Mouse (Mus musculus): ENCODE measurements at regions not wholly inside any gene's neighbourhood (a gene's known extent, or its start where the extent isn't known, plus 50 kb on each side); places are given as distances from the start of the nearest gene placed in this dataset.

DNA sequence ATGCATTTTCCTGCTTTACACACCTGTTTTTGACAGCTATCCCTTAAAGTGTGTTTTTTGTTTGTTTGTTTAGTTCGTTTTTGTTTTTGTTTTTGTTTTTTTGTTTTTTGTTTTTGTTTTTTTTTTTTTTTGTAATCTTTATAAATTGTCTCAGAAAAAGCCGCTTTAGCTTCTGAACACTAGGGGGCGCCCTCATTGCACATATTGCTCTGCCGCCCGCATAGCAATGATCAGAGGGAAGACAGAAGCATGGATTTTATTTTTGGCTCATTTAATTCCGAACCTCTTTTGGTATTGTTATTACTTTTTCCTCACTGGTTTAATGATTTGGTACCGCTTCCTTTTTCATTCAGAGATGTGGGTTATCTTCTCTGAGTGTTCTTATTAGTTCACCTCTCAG lies 569.9 kb upstream of the Gm10800 start:
- DNase-seq (ENCODE audit: low spot score in 2 of 2) = peak; percentile 24 to 49

Data from cerebellum, postnatal 4 days (tissue).